Mouse (Mus musculus) naive thymus-derived CD4-positive, alpha-beta T cell, adult 5 months (primary cell): ENCODE results near the gene Hs3st3a1. TPM values are rescaled to one million over a fixed set of nuclear protein-coding genes. Genes with fewer than 3 reads are reported as not detected.

Experiments used
- polyA plus RNA-seq: library from polyadenylated mRNA; unstranded; fragments of 100-300 nt; shearing (Covaris generic); gene quantifications from one replicate; pipeline ENCODE4 v1.2.1, GENCODE M21; 2017

The Hs3st3a1 gene
- polyA plus RNA-seq = not detected

GRCm38 (mm10) chr11:64434611-64435545, at the start of gene Hs3st3a1:
TSS of gene Hs3st3a1 (plus strand) at chr11:64435332.

GRCm38 (mm10) chr11:64436412-64436727, 1.2 kb downstream of the Hs3st3a1 start, which contains the start of gene F930015N05Rik:
TSS of gene F930015N05Rik (minus strand) at chr11:64436653.

Other genes with a start within 250 kb of the Hs3st3a1 start
- not detected for gene F930015N05Rik, start 1.3 kb downstream of the Hs3st3a1 start, polyA plus RNA-seq